Mouse (Mus musculus): ENCODE data around the gene Cdkl4. TPM values are rescaled to one million over a fixed set of nuclear protein-coding genes. Genes with fewer than 3 reads are reported as not detected.

The Cdkl4 gene
- polyA plus RNA-seq, 1 experiment from 2014 or later, result 5.9 TPM

DNA sequence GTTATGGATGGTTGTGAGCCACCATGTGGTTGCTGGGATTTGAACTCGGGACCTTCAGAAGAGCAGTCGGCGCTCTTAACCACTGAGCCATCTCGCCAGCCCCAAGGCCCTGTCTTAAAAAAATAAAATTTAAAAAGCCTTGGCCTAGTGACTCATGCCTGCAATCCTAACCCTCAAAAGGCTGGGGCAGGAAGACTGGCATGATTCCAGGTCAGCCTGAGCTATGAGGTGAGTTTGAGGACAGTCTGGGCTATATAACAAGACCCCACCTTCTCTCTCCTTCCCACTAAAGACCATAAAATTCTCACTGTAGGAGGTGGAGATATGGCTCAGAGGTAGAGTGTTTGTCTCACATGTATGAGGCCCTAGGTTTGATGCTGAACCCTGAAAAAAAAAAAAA lies 85.3 kb downstream of the Cdkl4 start:
- 95% methylated on average over 4 of the region's 4 CpGs for WGBS
- H3K4me1 ChIP-seq (replicated peaks), result no peaks in the 10 kb centered on the region
- H3K9ac ChIP-seq, result no peak overlapping the region
- no peak overlapping the region for H3K4me3 ChIP-seq
- no peak overlapping the region for H3K4me2 ChIP-seq
- H3K9me3 ChIP-seq, result no peaks in the 10 kb centered on the region
- H3K36me3 ChIP-seq, result no peaks in the 10 kb centered on the region
- H3K27me3 ChIP-seq, result no peaks in the 10 kb centered on the region
- no peak for ATAC-seq (ENCODE audit: low read depth)
- no peak overlapping the region for H3K27ac ChIP-seq (replicated peaks)

DNA sequence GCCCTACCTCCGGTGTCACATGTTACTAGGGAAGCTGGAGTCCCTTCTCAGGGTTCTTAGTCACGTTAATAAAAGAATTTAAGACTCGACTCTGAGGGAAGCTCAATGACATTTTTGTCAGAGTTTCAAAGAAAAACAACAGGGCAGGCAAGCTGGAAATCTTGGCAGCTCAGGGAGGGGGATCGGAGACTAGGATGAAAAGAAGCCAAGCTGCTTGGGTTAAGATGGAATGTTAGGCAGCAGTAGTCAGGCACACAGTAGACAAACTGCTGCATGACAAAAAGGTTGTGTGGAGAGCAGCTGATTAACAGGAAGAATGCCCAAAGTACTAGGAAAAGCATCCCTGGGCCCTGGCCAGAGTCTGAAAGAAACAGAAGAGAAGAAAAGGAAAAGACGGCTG lies 87.4 kb downstream of the Cdkl4 start:
- Histone ChIP-seq H3K4me2 (no peak overlapping the region), H3K27me3 (no peaks in the 10 kb centered on the region), H3K27ac (replicated peaks) (no peak overlapping the region), H3K4me1 (replicated peaks) (no peaks in the 10 kb centered on the region), H3K36me3 (no peaks in the 10 kb centered on the region), H3K9ac (no peak overlapping the region), H3K4me3 (no peak overlapping the region), H3K9me3 (no peaks in the 10 kb centered on the region)
- 76% methylated on average over 5 of the region's 5 CpGs for WGBS
- no peak for ATAC-seq (ENCODE audit: low read depth)

DNA sequence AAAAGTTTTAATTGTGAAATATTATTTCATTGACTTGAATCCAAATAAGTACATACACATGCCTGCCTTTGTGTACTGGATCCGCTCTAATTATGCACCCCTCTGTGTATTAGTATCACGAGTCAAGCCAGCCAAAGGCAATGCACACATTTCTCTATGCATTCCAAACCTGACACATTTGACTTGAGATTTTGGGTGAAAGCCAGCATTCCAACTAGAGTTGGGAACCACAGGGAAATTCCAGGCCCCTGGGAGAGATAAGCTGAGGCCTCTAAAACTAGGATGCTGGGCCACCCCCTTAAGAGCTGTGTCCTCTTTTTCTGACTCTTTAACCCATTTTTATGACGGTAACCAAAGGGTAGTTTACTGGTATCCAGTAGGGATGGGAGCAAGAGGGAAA lies 88.7 kb downstream of the Cdkl4 start:
- no peaks in the 10 kb centered on the region for H3K27me3 ChIP-seq
- WGBS, result 67% methylated on average over 3 of the region's 3 CpGs
- no peak for ATAC-seq (ENCODE audit: low read depth)
- H3K36me3 ChIP-seq, result no peaks in the 10 kb centered on the region
- H3K4me1 ChIP-seq (replicated peaks), result no peaks in the 10 kb centered on the region
- no peak overlapping the region for H3K4me2 ChIP-seq
- H3K9me3 ChIP-seq, result no peaks in the 10 kb centered on the region
- no peak overlapping the region for H3K27ac ChIP-seq (replicated peaks)
- no peak overlapping the region for H3K4me3 ChIP-seq
- H3K9ac ChIP-seq, result no peak overlapping the region

DNA sequence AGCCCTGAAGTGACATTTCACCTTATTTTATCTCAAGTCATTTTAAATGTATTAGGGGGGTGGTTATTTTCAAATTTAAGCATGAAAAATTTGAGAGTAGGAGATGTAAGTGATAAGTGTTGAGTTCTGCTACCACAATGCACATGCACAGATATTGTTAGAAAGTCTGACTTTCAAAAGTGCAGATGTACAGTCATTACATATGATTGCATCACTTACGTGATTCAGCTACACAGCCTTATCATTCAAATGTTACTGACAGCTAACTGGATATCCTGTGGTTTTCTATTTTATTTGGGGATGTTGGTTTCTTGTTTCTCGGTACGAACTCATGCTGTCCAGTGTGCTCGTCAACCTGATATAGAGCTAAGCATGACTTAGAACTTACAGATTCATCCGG lies 92.5 kb downstream of the Cdkl4 start:
- Histone ChIP-seq H3K27ac (replicated peaks) (no peak overlapping the region), H3K27me3 (no peaks in the 10 kb centered on the region), H3K4me2 (no peak overlapping the region), H3K4me3 (no peak overlapping the region), H3K9ac (no peak overlapping the region), H3K4me1 (replicated peaks) (peaks cover 21% of the 10 kb centered on the region), H3K9me3 (no peaks in the 10 kb centered on the region), H3K36me3 (no peaks in the 10 kb centered on the region)
- no peak for ATAC-seq (ENCODE audit: low read depth)
- 94% methylated on average over 5 of the region's 5 CpGs for WGBS

DNA sequence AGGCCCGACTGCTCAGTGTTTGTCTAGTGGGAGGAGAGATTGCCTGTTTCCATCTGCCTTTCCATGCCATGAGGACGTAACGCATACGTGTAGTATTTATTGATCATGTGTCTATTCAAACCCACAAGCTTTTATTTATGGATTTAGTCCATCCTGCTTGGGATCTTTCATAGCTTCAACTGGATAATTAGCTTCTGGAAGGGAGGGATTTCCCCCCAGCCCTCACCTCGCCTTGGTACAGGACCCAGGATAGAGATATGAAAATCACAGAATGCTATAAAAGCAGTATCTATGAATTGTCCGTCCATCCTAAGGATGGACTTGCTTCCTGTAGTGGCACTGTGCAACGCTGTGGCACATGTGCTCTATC lies 96.8 kb downstream of the Cdkl4 start:
- Histone ChIP-seq H3K9me3 (no peaks in the 10 kb centered on the region), H3K36me3 (peaks cover 4% of the 10 kb centered on the region), H3K4me3 (peak overlapping the region; percentile 91), H3K27ac (replicated peaks) (peak overlapping the region; percentile 99), H3K9ac (peak overlapping the region; percentile 97), H3K4me2 (peak overlapping the region; percentile 70), H3K27me3 (no peaks in the 10 kb centered on the region), H3K4me1 (replicated peaks) (peaks cover 43% of the 10 kb centered on the region)
- WGBS, result 31% methylated on average over 7 of the region's 7 CpGs
- ATAC-seq (ENCODE audit: low read depth), result no peak

DNA sequence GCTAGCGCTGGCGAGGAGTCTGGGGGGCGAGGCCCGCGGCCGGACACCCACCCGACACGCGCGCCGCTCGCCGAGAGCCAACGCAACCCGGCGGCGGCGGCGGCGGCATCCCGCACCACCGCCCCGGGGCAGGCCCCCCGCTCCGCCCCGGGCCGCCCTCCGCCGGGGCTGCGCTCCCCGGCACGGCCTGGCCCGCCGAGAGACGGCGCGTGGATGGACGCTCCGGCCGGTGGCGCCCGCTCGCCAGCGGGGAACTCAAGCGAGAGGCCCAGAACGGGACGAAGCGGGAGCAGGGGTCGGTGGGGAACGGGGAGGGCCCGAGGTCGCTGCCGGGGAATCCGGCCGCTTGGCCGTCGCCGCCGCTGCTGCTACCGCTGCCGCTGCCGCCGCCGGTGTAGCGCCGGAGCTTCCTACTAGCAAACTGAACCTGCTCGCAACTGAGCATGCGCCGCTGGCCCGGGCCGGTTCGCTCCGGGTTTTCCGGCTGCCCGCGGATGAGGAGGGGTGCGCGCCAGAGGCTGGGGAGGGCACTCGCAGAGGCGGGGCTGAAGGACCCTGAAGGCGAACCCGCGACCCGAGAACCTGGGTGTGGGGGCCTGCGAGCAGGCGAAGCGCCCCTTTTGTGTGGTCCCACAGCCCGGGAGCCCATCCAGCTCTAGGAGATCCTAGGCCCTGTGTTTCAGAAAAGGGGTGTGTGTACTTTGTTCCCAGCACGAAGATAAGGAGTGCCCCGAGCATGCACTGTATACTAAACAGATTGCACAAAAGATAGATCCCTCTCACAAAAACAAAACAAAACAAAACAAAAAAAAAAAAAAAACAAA lies 97.4 kb downstream of the Cdkl4 start, which contains the start of gene Sos1:
Sos1 (minus strand) TSS at position 423 of the 824 bp plus-strand sequence.
- WGBS, result under 1% methylated on average over 86 of the region's 90 CpGs
- H3K4me2 ChIP-seq, result peak within 1 kb of the TSS; percentile 70
- ATAC-seq (ENCODE audit: low read depth), result peak; percentile 86

DNA sequence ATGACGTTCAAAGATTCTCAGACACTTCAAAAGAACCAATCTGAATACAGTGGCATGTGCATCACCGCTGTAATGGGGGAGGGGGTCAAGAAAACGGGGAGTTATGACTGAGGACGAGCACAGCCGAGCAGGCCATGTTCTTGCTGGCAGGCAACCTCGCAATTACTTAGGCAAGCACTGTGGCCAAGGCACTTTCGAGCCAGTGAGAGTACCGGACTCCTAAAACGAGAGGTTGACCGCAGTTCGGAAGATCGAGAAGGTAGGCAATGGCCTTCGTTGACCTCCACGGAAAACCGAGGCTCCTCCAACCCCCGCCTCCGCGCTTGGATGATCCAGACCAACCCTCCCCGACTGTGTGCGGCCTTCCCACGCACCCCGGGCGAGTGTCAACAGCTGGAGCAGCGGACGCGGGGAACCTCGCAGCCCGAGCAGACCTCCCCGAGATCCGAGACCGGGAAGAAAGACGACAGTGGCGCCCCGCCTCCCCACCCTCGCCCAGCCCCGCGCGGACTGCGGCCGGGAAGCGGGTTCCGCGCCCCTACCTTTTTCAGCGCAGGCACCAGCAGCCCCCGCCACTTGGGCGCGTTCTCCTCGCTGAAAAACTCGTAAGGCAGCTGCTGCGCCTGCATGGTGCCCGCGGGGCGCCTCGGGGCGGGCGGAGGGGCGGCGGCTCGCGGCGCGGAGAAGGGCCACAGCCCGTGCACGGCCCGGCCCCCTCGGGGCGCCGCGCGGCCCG lies 98.2 kb downstream of the Cdkl4 start:
- peak overlapping the region; percentile 70 for H3K4me2 ChIP-seq
- H3K9me3 ChIP-seq, result no peaks in the 10 kb centered on the region
- peaks cover 4% of the 10 kb centered on the region for H3K36me3 ChIP-seq
- H3K27ac ChIP-seq (replicated peaks), result peak overlapping the region; percentile 99
- peak overlapping the region; percentile 91 for H3K4me3 ChIP-seq
- peak; percentile 55 for ATAC-seq (ENCODE audit: low read depth)
- H3K27me3 ChIP-seq, result no peaks in the 10 kb centered on the region
- H3K4me1 ChIP-seq (replicated peaks), result peaks cover 43% of the 10 kb centered on the region
- peak overlapping the region; percentile 97 for H3K9ac ChIP-seq
- WGBS, result under 1% methylated on average over 71 of the region's 71 CpGs

More for the DNA sequence above, 97.4 kb downstream of the Cdkl4 start, which contains the start of gene Sos1:
- peaks cover 43% of the 10 kb centered on the region for H3K4me1 ChIP-seq (replicated peaks)
- H3K36me3 ChIP-seq, result peaks cover 4% of the 10 kb centered on the region
- no peaks in the 10 kb centered on the region for H3K27me3 ChIP-seq
- peak within 1 kb of the TSS; percentile 99 for H3K27ac ChIP-seq (replicated peaks)
- H3K9ac ChIP-seq, result peak within 1 kb of the TSS; percentile 97
- no peaks in the 10 kb centered on the region for H3K9me3 ChIP-seq
- peak within 1 kb of the TSS; percentile 91 for H3K4me3 ChIP-seq

DNA sequence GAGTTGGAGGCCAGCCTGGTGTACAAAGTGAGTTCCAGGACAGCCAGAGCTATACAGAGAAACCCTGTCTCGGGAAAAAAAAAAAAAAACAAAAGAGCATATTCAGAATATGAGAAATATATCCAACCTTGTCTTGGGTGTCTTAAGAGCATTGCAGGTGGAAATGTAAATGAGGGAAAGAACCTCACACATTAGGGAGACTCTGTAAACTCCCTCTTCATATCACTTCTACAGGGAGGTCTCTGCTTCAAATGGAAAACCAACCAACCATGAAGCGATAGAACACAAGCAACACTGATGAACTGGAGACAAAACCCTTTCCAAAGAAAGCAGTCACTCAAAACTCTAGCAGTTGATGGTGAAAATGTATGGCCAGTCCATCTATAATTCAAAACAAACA lies 99.9 kb downstream of the Cdkl4 start:
- Histone ChIP-seq H3K4me3 (no peak overlapping the region; the same call in 1 of the 2 replicates), H3K9ac (no peak overlapping the region), H3K4me2 (no peak overlapping the region), H3K36me3 (peaks cover 4% of the 10 kb centered on the region), H3K27me3 (no peaks in the 10 kb centered on the region), H3K4me1 (replicated peaks) (peaks cover 45% of the 10 kb centered on the region), H3K9me3 (no peaks in the 10 kb centered on the region), H3K27ac (replicated peaks) (no peak overlapping the region)
- ATAC-seq (ENCODE audit: low read depth), result no peak
- WGBS, result 95% methylated on average over 2 of the region's 2 CpGs

DNA sequence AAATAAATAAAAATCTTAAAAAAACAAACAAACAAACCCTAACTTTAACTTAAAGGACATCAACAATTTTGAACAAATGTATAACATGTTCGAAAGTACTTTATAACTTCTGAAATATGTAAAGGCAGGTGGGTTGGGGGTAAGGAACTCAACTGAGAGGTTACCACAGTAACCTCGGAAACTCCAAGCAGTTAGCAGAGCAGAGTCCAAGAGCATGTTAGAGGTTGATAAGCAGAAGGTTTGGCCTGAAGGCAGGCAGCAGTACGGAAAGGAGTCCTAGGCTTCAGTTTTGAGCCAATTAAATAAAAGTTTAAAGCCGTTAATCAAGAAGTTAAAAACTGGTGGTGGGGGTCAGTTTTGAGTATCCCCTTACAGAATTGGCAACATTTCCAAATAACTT lies 101.1 kb downstream of the Cdkl4 start:
- no peak overlapping the region for H3K4me3 ChIP-seq
- H3K9ac ChIP-seq, result no peak overlapping the region
- peaks cover 45% of the 10 kb centered on the region for H3K4me1 ChIP-seq (replicated peaks)
- WGBS, result 94% methylated on average over 4 of the region's 4 CpGs
- H3K27me3 ChIP-seq, result no peaks in the 10 kb centered on the region
- no peak for ATAC-seq (ENCODE audit: low read depth)
- peaks cover 4% of the 10 kb centered on the region for H3K36me3 ChIP-seq
- H3K27ac ChIP-seq (replicated peaks), result no peak overlapping the region
- no peaks in the 10 kb centered on the region for H3K9me3 ChIP-seq
- no peak overlapping the region for H3K4me2 ChIP-seq

Other genes starting within 250 kb of the Cdkl4 start
- 1.2 and 2.0 TPM in 2 replicates for gene Gm10190, start 204.3 kb downstream of the Cdkl4 start, polyA plus RNA-seq (2015; fragmentation: Nextera tagmentation; extraction: Ambion mirVana)
- gene Sos1, start 97.4 kb downstream of the Cdkl4 start, polyA plus RNA-seq (2015; fragmentation: Nextera tagmentation; extraction: Ambion mirVana), result 8.1 and 8.2 TPM in 2 replicates
- gene Map4k3, start 150.7 kb upstream of the Cdkl4 start, polyA plus RNA-seq (2015; fragmentation: Nextera tagmentation; extraction: Ambion mirVana), result 28.8 and 31.8 TPM in 2 replicates

Data from neural tube, embryonic 13.5 days (tissue).